Mouse (Mus musculus): ENCODE data around the gene Dpm3. TPM values are rescaled to one million over a fixed set of nuclear protein-coding genes. Genes with fewer than 3 reads are reported as not detected.

Gene Dpm3
- polyA plus RNA-seq, 1 experiment = 623 TPM

- DNase-seq (ENCODE audit: low read depth) = no peak
Measured at GRCm38 (mm10) chr3:89268916-89269315, 9.8 kb downstream of the Dpm3 start.

GRCm38 (mm10) chr3:89270051-89270755 lies 11.0 kb downstream of the Dpm3 start, which contains the start of gene Slc50a1:
Gene Slc50a1, minus strand, starts transcription at chr3:89270570.
- DNase-seq (ENCODE audit: low read depth) = no peak

DNA sequence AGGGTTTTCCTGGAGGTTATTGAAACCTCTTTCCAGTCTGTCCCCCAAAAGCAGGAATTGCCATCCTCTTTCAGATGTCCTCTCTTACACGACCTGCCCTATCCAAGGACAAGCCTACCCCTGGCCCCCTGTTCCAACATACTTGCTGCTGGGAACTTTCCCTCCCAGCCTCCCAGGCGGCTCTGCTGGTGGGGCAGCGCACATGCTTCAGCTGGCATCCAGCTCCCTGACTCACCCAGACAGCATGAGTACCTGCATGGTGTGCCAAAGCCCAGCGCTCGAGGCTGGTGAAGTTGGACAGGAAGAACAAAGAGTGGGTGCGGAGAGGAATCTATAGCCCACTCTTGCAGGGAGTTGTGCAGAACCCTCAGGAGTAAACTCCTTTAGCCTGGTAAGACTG lies 11.7 kb downstream of the Dpm3 start:
- peak; percentile 86 for DNase-seq (ENCODE audit: low read depth)

- DNase-seq (ENCODE audit: low read depth) = no peak
Measured at GRCm38 (mm10) chr3:89271760-89272159, 12.6 kb downstream of the Dpm3 start.

DNA sequence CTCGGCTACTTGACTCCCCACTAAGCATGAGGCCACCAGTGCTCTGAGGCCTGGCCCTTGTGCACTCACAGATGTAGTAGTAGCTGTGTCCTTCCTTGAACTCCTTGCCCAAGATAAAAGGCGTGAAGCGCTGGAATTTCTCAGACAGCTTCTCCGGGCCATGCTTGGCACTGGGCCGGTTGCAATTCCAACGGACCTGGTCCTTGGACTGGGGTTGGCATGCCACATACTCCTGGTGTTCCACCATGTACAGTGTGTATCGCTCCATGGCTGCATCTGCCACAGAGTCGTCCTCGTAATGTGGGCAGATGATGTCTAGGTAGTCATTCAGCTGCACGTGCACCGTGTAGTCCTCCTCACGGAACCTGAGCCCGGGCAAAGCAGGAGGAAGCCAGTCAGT lies 16.9 kb downstream of the Dpm3 start:
- DNase-seq (ENCODE audit: low read depth) = no peak

GRCm38 (mm10) chr3:89277281-89278021 lies 18.3 kb downstream of the Dpm3 start:
- peak; percentile 63 for DNase-seq (ENCODE audit: low read depth)

DNA sequence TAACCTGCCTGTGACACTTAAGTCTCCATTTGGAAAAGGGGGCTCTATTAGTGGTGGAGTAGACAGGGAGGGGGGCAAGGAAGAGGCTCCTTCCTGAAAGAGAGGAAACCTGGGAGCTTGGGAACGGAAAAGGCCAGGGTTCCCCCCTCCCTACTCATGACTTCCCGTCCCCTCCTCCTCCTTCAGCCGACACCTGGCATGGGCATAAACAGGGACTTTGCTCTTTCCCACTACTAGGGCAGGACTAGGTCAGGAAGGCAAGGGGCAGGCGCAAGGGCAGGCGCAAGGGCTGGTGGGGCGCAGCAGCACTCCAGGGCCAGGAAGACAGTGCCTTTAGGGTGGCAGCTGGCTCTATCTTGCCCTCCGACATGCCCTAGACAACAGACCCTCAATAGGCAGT lies 18.9 kb downstream of the Dpm3 start:
- no peak for DNase-seq (ENCODE audit: low read depth)

DNA sequence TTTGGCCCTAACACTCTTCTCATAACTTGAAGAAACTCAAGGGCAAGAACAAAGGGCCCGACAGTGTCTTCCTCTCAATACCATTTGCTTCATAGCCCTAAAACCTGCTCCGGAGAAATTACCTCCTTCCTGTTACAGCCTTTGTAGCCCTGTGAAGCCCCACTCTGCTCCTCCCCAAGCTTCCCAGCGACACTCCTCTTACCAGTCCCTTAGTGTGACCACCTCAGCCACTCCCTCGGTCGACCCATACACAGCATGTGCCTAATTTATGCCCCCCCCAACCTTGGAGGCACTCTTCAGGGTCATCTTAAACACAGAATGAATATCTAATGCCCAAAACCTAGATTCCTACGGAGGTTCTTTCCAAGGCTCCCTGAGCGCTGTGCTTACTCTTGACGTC lies 19.5 kb downstream of the Dpm3 start:
- DNase-seq (ENCODE audit: low read depth) = no peak

DNA sequence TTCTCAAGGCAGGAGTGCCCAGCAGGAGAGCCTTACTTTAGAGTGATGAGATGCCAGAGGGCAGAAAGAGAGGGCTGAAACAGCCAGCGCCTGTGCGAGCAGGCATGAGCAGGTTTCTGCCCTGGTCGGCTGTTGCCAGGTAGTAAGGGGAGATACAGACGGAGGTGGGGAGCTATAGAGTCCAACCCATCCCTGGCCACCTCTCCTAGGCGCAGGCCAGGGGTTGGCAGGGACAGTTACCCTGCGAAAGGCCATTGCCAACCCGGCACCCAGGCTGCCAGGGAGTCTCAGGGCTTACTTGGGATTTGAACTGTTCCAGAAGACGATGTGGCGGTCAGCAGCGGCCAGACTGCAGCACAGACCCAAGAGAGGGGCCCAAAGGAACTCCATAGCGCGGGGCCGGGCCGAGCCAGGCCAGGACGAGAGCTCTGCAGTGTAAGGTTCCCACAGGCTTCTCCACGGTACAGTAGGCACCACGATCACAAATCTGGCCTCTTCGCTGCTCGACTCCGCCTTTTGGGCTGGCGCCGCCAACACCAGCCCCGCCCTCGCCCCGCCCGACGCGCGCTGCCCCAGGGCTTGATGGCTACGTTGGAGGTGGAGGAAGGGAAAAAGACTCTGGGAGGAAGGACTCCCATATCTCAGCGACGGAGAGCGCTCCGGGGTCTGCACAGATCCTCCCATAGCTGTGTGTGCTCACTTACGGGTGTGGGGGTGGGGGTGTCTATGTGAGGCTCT lies 20.2 kb downstream of the Dpm3 start:
- DNase-seq (ENCODE audit: low read depth) = peak; percentile 40

DNA sequence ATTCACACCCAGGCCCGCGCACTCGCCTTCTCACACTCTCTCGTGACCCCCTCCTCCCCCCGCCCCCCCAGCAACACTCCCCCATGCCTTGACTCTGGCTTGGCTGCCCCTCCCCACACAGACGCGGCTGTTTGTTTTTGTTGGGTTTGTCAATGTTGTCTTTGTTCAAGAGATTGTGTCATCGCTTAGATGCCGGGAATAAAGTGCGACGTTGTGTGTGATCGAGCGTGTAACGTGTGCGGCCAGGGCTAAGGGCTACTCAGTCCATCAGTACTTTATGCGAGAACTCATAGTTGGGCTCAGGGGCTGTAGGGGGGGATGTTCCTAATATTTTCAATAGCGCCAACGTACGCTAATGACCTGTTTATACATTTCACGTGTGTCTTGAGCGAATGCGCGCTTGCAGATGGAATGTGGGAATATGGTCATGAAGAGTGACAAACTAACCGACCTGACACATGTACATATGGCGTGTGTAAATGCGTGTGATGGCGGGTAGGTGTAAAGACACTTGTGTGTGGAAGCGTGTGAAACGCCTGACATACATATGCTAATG lies 21.0 kb downstream of the Dpm3 start:
- peak; percentile 23 for DNase-seq (ENCODE audit: low read depth)

DNA sequence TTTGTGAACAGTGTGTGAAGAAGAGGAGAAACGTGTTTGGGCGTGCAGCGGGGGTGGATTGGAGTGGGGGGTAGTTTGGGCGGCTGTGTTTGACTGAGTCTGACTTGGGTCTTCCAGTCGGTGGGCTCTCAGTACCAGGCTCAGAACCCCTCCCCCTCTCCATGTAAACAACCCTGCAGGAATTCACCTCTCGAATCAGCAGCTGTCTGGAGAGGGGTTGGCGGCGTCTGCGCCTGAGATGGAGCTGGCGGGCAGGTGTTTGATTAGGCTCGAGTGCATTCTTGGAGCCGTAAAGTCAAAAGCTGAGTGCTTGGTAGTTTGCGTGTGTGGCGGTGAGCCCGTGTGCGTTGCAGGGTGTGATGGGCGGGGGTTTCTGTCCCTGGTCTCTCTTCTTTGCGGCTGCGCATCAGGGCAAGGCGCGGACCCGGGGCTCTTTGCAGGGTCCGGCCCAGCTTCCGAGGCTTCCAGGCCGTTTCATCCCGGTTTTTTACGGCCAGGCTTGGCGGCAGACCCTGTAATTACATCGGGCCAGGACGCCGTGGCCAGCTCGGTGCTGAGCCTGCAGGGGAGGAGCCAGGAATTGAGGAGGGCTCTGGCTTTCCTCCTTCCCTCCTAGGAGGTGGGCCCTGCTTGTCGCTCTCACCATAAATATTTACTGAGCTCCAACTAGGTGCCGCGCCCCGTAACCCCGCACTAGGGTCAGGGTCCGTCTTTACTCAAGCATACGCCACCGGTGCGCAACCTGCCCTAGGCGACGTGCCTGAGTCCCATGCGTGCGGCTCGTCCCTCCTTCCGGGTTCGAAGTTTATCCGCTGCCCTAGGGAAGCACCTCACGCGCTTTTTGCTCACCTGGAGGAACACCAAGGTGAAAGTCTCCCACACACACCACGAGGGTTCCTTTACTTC lies 21.7 kb downstream of the Dpm3 start, which contains the start of gene Efna1:
TSS of gene Efna1 (minus strand) at position 537 of the 906 bp plus-strand sequence.
- no peak for DNase-seq (ENCODE audit: low read depth)

GRCm38 (mm10) chr3:89281579-89282290 lies 22.6 kb downstream of the Dpm3 start:
- peak; percentile 47 for DNase-seq (ENCODE audit: low read depth)

DNA sequence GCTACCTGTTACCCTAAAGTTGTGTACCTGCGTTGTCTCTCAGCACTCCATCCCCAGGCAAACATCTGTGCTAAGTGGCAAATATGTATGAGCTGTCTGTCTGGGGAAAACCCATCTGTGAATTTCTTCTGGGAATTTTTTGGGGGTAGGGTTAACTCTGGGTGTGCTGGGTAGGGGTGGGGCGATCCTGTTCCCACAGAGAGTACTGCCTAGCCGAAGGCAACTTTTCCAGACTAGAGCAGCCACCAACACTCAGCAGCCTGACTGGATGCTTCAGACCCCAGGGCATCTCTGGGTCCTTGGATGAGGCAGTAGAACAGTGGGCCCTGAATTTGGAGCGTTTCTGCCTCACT lies 23.1 kb downstream of the Dpm3 start:
- DNase-seq (ENCODE audit: low read depth) = no peak

- DNase-seq (ENCODE audit: low read depth) = no peak
Measured at GRCm38 (mm10) chr3:89284261-89284660, 25.1 kb downstream of the Dpm3 start.

GRCm38 (mm10) chr3:89285526-89285925 lies 26.4 kb downstream of the Dpm3 start:
- no peak for DNase-seq (ENCODE audit: low read depth)

DNA sequence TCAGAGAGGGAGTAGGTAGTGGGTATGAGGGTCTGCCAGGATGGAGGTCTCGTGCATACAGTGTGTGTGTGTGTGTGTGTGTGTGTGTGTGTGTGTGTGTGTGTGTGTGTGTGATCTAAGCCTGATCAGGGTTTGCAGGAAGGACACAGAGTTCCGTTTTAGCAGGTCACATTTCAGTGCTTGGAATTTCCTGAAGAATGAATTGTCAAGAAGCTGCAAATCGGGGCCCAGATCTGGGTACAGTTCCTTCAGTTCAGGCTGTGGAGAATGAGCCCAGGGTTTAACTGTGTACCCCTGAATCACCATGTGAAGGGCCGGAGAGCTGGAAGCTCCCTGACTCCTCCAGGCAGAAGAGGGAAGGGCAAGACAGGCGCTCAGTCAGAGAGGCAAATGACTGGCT lies 28.1 kb downstream of the Dpm3 start:
- DNase-seq (ENCODE audit: low read depth) = no peak

- no peak for DNase-seq (ENCODE audit: low read depth)
Measured at GRCm38 (mm10) chr3:89288503-89288928, 29.4 kb downstream of the Dpm3 start.

GRCm38 (mm10) chr3:89291874-89292273 lies 32.7 kb downstream of the Dpm3 start:
- no peak for DNase-seq (ENCODE audit: low read depth)

- no peak for DNase-seq (ENCODE audit: low read depth)
Measured at GRCm38 (mm10) chr3:89292303-89292702, 33.1 kb downstream of the Dpm3 start.

DNA sequence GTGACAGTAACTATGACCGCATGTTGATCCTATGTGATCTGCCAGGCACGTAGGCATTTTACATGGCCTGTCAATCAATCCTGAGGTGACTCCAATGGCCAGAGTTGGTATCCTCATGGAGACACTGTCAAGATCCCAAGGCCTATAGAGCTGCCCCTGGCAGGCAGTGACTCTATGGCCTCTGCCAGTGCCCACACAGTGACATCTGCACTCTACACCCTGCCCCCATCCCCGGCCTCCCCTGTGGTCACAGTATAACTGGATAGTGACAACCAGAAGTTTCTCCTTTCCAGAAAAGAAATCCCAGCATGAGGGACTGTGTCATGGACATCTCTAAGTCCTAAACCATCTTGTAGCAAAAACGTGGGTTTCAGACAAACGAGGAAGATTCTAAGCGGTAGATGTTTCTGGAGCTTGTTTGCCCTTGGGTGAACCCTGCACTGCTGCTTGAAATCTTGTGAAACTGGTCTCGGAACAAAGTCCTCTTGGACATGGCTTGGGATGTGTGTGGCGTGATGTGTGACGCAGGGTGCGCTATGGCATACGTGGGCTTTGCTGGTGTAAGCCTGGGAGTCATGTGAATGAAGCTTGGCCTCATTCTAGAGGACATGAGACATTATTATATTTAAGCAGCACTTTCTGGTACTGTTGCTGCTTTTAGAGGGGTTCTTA lies 34.2 kb downstream of the Dpm3 start:
- no peak for DNase-seq (ENCODE audit: low read depth)
